Mouse (Mus musculus): ENCODE results near the gene Lce3e.

DNA sequence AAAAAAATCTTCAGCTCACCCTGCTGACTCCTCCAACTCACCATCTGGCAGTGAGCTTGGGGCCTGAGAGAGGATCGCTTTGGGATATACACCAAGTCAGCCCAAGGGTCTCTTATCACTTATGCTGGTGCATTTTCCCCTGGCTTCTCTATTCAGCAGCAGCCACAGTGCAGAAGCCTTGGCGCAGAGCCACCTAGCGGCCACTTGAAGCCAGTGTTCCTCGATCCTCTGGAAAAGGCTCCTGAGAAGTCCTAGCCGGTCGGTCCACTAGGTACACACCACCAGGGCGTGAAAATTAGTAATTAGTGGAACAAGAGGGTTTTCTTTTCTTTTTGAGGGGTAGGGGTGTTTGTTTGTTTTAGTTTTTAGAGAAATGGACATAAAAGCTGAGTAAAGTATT is 31.8 kb downstream of the Lce3e start:
- TF ChIP-seq CTCF (conservative IDR thresholded peaks at IDR 0.05; ENCODE audit: insufficient read depth, insufficient read length, low read depth, low read length) = peak; percentile 75
- no peak for TF ChIP-seq POLR2A (IDR thresholded peaks at IDR 0.05; ENCODE audit: low read depth, low read length)

Data from kidney, adult 2 months (tissue).